Mouse (Mus musculus) naive thymus-derived CD4-positive, alpha-beta T cell, adult 2 months (primary cell): ENCODE measurements around the gene Kctd21.

Experiments
- DNase-seq: peaks from one replicate; pipeline ENCODE4 v3.0.0-alpha.2; 2011; ENCODE audit warnings: low read depth

Gene Kctd21

DNA sequence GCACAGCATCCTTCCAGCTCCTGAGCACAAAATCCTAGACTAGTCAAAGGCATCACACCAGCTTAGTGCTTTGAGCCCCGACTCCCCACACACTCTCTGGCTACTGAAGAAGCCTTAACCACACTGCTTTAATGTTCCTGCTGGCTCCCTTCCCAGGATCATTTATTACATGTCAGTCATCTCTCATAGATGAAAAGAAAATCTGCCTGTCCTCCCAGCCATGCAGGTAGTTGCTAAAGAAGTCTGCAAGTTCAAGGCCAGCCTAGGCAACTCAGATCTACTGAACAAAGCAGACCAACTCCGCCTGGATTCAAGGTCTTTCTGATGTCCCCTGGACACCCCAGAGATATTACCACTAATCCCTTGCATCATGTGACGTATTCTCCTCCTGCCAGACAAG lies 14.4 kb upstream of the Kctd21 start:
- no peak for DNase-seq

DNA sequence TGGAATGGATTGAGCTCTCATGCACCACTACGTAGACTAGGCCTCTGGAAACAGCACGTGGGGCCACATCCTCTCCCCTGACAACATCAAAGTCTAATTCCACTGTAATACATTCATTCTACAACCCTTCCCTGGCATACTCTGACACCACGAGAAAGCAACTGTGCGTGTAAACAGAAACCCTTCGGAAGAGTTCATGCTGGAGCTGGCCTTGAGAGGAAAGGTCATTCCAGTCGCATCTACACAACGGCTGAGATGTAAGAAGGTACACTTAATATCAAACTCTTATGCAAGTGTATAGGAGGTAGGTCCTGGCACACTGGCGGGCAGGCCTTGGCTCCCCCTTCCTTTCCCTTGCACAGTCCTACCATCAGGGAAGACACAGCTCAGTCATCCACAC lies 7.8 kb upstream of the Kctd21 start:
- no peak for DNase-seq

DNA sequence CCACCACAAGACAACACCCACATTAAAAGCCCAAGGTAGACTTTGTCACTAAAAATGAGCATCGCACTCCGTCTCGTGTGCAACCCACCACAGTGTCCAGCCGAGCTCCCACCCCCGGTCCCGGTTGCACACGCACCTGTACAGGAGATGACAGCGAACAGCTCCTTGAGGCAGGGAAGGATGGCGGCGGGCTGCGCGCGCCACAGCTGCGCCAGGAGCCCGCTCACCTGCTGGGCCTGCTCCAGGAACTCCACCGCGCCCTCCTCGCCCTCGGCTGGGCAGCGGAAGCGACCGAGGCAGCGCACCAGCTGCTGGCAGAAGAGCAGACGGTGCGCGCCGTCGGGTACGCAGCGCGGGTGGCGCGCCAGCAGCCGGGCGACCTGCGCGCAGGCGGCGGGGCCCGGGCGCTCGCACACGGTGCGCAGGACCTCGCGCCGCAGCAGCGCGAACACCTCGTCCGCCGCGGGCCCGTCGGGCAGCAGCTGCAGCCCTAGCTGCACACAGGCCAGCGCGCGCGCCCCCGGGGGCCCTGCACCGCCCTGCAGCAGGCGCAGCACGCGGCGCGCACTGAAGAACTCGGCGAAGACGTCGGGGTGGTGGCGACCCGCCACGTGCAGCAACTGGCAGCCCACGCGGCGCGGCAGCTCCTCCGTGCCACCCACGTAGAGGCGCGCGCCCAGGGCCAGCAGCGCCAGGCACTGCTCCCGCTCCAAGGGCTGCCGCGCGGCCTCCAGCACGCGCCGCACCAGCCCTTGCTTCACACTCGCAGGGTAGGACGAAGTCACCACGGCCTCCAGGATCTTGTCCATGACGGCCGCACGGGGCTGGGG lies 6.8 kb upstream of the Kctd21 start:
- no peak for DNase-seq

DNA sequence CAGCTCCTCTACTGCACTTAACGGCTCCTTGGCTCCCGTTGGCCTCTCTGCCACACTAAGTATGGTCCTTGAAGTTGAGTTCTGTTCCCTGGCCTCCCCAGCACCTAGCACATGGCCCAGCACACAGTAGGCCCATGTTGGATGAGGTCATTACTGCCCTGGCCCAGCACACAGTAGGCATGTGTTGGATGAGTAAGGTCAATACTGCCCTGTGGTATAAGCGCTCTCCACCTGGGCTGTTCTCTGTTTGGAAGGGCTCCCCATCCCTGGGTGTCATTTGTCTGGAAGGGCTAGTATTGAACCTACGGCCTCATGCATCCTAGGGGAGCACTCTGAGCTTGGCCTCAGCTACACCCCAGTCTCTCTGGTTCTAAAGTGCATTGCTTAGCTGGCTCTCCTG lies 4.8 kb upstream of the Kctd21 start:
- no peak for DNase-seq

DNA sequence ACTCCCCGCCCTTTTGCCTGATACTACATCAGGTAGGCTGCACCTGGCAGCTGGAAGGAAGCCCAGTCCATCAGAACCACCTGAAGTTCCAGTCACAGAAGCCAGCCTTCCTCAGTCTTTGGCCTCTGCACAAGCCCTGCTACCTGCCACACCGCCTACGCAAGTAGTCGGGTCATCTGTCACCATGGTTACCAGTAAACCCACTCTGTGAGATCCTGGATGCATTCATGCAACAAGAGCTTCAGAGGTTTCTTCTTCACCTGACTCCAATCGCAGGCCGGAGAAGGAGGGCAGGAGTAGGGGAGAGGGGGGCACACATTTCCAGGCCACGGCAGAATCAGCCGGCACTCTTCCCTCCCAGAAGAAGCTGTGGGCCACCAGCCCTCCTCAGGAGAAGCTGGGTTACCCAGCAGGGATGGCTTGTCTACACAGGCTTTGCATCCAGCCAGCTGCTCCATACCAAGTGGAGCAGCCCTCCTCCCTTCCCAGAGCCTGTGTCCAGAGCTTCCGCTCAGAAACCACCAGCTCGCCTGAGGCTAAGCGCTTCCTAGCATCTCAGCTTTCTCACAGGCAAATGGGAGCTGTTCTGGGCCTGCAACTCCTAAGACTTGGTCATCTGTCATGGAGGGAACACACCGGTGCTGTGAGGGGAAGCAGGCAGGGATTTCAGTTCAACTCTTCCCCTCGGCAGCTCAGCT lies 3.1 kb upstream of the Kctd21 start:
- no peak for DNase-seq

DNA sequence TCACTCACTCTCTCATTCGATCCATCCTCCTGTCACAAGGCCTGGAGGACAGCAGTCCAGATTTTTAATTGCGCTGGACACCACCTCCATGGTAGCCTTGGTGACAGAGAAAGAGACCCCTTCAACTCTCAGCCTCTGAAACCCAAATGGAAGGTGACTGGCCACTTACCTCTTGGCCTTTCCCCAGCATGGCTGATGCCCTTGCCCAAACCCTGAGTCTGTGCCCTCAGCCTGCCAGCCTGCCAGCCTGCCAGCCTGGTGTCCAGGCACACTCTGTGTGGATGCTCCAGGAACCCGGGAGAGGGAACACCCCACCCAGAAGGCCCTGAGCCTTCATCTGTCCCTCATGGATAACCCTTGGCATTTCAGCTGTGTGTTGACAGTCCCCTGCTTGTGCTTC lies 2.5 kb upstream of the Kctd21 start:
- no peak for DNase-seq

DNA sequence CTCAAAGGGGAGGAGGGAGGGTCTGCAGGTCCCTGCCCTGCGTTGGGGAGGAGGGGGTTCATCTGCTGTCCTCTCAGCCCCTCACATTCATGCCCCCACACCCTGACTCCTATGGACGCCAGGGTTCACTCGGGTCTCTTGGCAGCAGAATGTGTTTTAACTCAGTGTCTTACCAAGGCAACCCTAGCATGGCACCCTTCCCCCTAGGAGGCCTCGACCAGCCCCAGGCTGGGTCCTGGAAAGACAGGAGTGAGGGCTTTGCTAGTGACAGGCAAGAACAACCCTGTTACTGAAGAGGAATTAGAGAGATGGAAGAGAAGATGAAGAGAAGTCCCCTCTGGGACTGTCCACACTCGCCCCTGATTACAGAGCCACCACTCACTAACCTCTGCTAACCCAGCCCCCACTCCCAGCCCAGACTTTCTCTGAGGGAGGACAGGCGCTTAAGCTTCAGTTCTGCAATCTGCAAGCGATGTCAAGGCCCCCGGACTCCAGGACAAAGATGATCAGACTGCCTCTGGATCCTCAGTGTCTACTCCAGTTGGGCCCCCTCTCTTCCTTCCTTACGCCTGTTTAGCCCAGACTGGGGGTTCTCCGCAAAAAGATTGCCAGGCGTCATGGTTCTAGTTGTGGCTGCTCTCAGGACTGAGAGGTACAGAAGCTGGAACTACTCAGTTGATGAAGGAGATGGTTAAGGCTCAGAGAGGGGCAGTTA lies 1.0 kb upstream of the Kctd21 start:
- DNase-seq, result peak; percentile 12

DNA sequence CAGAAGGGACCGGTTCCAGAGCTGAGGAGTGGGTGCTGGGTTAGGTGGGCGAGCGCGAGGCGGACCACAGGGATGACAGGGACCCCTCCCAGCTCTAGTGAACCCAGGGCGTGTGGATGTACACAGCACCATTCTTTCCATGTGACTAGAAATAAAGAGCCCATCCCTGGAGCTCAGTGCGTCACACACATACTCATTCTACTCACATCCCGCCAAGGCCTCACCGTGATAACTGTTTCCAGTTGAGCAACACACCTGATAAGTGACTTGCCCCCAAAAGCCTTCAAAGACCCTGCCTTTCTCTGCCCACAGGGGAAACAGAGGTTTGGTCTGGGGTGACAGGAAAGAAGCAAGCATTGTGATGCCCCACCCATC lies 527 bp downstream of the Kctd21 start:
- no peak for DNase-seq

DNA sequence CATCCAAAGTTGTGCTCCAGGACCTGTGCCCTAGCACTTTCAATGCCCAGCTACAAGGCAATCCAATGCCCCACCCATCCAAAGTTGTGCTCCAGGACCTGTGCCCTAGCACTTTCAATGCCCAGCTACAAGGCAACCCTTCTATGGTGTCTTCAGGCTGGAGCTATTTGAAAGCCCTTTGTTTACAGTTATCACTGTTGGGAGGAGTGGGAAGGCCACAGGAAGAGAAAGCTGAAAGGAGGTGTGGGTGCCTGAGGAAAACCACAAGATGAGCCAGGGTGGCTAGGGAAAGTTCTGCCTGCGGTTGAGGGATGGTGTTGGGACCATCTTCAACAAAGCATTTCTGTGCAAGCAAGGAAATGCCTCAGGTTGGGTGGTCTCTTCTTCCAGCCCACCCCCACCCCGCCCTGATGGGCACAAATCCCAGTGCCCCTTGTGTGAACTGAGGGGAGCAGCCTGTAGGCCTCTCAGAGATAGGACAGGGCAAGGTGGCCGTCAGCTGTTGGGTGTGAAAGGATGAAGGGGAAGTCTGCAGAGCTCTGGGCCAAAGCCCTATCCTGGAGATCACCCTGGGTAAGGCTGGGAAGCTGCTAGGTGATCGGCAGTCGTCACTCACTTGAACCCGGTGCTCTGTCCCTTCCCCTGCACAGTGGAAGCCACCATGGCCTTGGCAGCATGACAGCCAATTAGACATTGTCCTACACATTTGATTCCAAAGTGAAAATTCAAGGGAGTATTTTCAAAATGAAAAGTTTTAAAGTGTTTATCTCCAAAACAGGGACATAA lies 1.2 kb downstream of the Kctd21 start:
- DNase-seq, result peak; percentile 10

DNA sequence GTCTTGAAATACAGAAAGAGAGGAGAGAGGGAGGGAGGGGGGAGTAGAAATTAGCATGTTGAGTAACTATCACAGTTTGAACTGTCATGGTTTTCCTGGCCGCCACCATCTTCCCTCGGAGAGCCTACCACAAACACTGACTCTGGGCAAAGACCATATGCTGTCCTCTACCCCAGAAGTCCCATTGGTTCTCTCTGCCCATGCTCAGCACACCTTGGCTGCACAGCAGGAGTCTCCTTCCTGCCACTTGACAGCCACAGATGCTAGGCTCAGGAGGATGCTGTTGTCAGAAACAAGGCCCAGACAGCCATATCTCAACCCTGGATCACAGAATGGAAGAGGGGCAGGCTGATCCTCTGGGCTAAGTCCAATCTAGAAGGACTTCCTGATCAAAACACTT lies 2.3 kb downstream of the Kctd21 start:
- no peak for DNase-seq

DNA sequence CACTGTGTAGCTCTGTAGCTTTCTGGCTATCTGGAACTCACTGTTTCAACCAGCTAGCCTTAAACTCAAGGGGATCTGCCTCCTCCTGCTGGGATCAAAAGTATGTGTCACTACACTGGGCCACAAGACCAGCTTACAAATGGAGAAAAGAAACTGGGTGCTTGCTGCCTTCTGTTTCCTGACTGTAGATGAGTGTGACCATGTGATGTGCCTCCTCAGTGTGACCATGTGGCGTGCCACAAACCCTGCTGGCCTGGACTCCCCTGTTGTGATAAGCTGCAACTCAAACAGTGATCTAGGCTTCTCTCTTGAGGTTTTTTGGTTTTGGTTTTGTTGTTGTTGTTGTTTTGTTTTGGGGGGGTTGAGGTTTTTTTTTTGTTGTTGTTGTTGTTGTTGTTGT lies 4.6 kb downstream of the Kctd21 start:
- DNase-seq, result no peak

DNA sequence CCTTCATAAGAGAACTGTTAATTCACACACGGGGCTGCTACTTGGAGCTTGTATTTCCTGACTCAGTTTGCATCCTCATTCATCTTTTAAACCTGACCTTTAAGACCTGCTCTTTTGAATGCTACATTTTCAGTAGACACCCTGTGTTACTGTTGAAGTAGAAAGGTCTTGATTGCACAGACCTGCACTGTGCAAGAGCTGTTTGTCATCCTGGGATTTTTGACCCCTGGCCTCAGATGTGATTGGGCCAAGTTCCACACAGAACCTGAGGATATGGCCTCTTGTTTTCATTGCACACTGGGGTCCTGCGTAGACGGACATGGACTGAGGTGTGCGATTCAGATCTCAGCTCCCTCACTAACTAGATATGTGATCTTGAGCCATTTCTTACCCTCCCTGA lies 6.5 kb downstream of the Kctd21 start:
- no peak for DNase-seq

DNA sequence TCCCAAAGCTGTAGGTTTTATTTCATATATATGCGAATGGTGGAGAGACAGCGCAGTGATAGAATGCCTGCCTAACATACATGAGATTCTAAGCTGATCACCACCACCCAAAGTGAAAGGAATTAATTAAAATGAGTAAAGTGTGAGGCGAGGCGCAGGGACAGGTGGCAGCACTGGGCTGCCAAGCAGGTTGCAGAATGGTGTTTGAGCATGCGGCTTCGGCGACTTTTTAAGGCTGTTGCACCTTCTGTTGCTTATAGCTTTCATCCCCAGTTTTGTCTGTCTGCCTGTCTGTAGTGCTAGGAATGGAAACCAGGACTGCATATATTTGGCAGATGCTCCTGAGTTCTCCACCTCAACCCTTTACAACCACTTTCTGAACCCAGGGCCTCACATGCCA lies 7.5 kb downstream of the Kctd21 start:
- DNase-seq, result no peak

DNA sequence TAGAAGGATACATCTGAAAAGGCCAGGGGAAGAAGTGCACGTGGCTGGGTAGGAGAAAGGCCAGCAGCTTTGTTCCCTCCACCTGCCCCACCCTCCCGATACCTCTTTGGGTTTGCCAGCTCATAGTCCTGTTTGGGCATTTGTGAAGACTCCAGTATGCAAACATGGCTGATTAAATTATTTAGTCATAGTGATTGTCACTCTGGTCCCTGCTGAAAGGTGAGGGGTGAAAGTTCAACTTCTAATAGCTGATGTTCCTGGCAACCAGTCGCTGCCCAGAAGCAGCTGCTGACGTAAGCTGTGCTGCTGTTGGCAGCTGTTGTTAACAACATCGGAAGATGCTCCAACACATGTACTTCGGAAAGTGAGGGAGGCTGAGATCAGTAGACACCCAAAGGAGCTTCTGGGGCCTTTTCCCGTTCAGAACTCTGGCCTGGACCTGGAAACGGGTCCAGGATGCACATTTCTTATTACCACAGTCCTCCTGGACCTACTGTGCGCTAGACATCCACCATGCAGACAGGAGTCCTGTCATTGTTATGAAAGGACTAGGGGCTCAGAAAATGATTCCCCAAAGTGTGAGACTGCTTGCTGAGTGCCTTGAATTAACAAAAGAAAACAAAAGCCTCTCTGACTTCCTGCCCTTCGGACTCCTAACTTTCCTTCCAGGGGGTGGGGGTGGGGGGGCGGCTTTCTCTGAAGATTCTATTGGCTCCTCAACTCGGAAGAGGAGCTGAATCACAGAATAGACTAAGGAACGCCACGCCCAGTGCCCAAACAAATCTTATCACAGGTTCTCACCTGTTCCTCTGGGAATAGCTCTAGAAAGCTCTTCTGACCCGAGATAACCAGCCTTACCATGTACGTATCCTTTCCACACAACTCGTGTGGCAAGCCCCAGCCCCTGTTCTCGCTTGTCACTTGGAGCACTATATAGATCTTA lies 9.1 kb downstream of the Kctd21 start:
- DNase-seq, result no peak

DNA sequence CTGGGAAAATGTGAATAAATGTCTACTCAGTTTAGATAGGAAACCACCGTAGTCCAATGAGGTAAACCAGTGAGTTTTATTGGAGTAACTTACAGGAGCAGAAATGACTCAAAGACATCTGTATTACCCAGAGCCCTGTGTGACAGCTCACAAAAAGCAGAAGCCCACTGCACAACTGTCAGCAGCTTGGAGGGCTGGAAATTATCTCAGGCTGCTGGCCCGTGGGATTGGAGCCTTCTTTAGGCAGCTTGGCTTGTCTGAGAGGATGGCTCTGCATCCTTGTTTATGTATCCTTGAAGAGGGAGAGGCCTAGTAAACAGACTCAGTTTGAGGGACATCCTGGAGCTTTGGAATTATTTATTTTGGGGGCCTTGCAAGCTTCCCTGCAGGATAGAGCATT lies 10.8 kb downstream of the Kctd21 start:
- no peak for DNase-seq

DNA sequence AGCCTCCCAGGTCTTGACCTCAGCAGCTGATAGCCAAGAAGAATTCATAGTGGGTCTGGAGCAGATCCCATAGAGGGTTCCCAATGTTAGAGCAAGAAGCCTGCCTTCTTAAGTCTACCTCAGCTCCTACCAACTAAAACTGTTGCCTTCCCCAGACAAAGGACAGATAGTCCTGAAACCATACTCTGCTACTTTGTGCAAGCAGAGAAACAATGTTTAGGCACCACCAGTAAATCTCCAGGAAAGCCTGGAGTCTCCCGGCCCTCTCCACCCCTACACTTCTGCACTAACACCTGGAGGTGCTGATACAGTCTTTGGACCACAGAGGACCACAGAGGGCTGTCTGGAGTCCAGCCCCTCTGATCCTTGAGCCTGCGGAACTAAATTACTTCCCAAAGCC lies 12.5 kb downstream of the Kctd21 start:
- no peak for DNase-seq

DNA sequence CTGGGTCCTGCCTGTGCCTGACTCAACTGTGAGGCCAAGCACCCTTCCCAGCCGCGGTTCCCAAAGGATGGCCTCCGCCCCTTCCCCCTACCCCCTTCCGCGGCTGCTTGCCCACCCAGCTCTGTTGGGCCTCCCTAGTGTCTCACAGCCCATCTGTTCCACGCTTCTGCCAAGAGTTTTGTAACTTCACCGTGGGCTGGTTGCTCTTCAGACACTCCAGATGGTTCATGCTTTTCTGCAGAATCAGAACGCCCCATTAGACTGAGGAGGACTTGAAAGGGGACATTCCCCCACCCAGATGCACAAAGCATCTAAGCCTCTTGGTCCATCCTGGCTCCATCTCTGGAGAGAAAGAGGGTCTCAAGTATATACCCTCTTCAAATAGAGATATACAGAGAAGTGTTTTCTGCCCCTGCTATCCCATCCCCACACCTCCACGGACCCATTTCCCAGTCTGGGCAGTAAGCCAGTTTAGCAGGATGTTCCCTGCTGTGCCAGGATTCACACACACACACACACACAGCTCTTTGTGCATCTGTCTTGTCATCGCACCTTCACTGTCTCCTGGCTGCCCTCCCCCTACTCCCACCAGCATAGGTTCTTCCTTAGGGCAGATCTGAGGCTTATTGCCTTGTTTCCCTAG lies 13.2 kb downstream of the Kctd21 start:
- no peak for DNase-seq

DNA sequence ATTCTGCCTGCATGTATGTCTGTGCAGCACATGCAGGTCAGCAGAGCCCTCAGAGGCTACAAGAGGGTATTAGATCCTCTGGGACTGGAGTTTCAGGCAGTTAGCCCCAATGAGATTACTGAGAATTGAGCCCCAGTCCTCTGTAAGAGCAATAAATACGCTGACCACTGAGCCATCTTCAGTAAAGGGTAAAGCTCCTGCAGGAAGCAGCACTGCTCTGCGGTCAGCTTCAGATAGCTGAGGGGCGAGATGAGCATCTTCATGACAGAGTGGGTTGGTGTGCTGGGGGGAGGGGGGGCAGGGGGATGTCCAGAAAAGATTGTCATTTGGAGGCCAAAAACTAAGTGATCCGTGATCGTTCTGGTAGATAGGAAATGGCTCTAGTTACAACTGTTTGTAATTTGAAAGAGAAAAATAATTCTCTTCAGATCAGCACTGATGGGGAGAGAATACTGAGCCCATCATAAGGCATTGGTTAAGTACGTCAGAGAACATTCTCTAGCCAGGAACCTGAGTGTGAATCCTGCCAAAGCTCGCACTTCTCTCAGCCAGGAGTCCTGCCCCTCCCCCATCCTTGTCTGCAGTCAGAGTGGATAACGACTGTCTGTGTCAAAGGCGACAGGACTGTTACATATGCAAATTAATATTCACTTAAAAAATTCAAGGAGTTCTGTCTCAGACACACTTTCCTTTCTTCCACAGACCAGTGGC lies 14.1 kb downstream of the Kctd21 start:
- no peak for DNase-seq

DNA sequence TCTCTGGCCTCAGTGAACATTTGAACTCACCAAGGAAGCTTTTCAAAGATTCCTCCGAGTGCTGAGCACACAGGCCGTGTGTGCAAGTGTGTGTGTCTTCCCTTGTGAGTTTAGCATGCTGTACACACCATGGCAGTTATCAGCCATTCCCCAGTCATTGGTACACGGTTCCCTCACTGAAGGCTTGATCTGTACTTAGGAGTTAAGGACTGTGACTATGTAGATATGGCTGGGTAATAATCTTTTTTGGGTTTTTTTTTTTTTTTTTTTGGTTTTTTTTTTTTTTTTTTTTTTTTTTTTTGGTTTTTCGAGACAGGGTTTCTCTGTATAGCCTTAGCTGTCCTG lies 14.7 kb downstream of the Kctd21 start:
- DNase-seq, result no peak

DNA sequence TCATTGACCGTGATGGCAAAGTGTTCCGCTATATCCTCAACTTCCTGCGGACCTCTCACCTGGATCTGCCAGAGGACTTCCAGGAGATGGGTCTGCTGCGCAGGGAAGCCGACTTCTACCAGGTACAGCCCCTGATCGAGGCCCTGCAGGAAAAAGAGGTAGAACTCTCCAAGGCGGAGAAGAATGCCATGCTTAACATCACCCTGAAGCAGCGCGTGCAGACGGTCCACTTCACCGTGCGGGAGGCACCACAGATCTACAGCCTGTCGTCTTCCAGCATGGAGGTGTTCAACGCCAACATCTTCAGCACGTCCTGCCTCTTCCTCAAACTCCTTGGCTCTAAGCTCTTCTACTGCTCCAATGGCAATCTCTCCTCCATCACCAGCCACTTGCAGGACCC lies 15.3 kb downstream of the Kctd21 start:
- no peak for DNase-seq
